Mouse (Mus musculus) frontal cortex, adult 2 months (tissue): ENCODE data around the gene Gm42688. TPM values are rescaled to one million over a fixed set of nuclear protein-coding genes. Genes with fewer than 3 reads are reported as not detected.

Source experiments
- DNase-seq, 2 experiments: peaks; one replicate each; pipeline ENCODE4 v3.0.0; 2022; ENCODE audit warnings: low spot score in 1 of 2; ENCODE audit errors: extremely low spot score in 1 of 2
- polyA plus RNA-seq: library from polyadenylated mRNA; depleted of rRNA; stranded (reverse); fragments of >200 nt; gene quantifications from 2 replicates; pipeline ENCODE4 v1.2.3, GENCODE M21; 2012; rRNA removed

Gm42688 gene
- polyA plus RNA-seq: 8.5 and 11.2 TPM in 2 replicates

DNA sequence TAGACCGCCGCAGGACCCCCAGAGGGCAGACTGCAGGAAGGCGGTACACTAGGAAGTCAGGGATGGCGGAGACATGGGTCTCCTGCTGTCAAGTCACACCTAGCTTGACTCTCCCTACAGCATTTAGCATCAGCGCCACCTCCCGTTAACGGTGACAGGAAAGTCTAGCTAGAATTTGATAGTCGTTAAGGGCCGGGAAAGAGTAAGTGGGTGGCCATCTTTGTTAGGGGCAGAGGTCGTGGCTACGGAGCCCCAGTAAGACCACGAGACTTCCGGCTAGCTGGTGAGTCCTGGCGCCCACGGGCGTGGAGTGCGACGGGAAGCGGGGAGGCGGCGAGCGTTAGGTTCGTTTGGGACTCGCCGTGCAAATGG is at the start of gene Gm42688, which contains the start of gene Ccdc142:
Gene Gm42688 (plus strand): TSS at position 302 of the 372 bp plus-strand sequence.
Gene Ccdc142 (plus strand): TSS at position 286 of the 372 bp plus-strand sequence.
- DNase-seq: peak; percentile 88 to 93

DNA sequence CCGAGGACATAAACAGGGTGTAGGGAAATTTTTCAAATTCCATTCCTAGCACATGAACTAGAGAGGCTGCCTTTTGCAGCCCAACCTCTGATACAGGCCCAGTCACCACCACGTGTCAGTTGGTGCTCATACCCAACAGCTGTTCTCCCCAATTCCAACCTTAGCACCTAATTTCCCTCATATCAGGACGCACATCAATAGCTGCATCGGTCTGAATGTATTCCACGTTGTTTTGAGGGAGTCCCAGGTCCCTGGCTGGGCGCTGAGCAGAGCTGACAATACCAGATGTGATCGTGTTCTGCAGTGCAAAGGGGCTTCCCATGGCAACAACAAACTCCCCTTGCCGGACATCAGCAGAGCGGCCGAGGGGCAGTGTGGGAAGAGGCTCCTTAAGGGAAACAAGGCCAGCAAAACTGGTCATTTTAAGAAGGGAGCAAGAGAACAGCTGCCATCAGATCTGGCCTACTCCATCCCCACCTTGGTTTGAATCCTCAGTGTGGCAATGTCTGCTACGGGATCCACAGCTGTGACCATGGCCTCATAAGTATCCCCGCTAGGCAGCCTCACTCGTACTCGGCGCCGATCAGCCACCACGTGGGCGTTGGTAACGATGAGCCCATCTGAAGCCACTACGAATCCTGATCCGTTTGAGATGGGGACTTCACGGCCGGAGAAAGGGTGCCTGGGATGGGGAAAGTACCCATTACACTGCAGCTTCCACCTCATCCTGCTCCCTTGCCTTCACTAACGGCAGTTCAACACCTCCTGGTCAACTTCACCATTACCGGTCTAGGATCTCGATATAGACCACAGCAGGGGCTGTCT is 48.1 kb upstream of the Gm42688 start:
- DNase-seq: peak in 1 of 2 experiments; percentile 55

DNA sequence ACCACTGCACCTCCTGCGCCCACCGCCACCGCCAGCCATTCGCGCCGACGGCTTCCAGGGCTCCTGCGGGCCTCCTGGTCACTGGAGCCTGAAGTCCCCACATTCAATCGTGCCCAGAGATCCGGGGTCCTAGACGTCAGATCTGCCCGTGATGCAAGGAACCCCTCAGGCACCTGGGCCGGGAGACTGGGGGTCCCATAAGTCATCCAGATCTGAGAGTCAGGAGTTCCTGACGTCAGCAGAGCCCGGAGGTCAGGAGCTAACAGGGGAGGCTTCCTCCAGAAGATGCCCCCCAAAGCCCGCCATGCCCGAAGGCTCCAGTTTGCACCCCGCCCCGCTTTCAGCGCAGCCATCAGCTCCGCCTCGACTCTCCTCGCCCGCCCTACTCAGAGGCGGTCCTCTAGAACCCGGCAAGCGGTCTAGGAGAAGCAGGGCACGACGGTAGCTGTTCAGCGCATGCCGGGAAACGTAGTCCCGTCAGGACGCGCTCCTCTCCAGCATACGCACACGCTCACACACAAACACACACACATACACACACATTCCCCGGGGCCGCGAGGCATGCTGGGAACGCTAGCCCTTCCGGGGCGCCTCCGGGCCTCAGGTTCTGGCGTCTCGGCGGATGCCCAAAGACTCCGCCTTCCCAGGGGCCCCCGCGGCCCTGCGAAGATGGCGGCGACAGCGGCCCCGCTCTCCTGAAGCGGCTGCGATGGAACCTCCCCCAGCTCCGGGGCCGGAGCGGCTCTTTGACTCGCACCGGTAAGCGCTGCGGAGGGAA is 47.2 kb upstream of the Gm42688 start, which contains the start of gene Aup1:
Gene Aup1 (plus strand): TSS at position 448 of the 778 bp plus-strand sequence.
- peak; percentile 96 to 98 for DNase-seq

DNA sequence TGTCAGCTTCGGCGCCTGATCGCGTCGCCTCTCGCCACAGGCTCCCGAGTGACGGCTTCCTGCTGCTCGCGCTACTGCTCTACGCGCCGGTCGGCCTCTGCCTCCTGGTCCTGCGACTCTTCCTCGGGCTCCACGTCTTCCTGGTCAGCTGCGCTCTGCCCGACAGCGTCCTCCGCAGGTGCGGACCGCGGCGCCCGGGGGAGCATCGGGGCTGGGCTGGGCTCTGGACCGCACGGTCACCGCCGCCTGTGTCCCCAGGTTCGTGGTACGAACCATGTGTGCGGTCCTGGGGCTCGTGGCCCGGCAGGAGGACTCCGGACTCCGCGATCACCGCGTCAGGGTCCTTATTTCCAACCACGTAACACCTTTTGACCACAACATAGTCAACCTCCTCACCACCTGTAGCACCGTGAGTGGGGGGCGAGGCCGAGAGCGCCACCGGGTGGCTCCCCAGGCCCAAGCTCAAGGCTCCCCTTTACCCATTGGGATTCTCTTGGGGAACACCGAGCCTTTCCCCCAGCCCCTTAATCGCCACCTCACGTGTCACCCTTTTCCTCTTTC is 46.5 kb upstream of the Gm42688 start, which contains the start of gene Htra2:
Gene Htra2 (minus strand): TSS at position 403 of the 561 bp plus-strand sequence.
- DNase-seq: peak in 1 of 2 experiments; percentile 36

DNA sequence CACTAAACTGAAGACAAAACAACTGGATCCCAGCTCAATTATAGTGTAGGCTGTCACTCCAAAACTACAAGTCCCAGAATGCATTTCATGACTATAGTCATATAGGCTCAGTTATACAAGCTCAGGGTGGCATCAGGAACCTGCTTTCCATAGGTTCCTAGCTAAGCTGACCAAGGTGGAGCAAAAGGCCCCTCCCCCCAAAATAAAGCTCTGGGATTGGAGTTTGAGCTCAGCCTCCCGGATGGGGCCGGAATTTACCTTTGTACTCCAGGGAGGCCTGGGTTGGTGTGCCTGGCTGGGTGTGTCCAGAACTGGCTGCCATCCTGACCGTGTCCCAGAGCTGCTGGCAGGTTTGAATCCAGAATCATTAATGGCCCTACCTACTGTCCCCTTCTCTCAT is 43.6 kb upstream of the Gm42688 start, which contains the start of gene Dqx1:
Gene Dqx1 (plus strand): TSS at position 55 of the 400 bp plus-strand sequence.
- DNase-seq: peak; percentile 43 to 50

DNA sequence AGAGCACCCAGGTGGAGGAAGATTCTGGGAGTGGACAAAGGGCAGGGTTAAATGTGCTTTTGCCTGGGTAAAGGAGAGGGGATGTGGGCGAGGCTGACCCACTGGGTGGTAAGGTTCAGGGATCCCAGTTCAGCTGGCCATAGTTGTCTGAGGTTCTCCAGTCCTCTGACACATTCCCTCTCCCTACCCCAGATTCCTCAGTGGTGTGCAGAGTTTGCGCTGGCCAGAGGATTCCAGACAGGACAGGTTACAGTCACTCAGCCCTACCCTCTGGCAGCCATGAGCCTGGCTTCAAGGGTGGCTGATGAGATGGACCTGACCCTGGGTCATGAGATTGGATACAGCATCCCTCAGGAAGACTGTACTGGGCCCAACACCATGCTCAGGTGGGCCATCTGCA is 42.7 kb upstream of the Gm42688 start:
- no peak for DNase-seq

DNA sequence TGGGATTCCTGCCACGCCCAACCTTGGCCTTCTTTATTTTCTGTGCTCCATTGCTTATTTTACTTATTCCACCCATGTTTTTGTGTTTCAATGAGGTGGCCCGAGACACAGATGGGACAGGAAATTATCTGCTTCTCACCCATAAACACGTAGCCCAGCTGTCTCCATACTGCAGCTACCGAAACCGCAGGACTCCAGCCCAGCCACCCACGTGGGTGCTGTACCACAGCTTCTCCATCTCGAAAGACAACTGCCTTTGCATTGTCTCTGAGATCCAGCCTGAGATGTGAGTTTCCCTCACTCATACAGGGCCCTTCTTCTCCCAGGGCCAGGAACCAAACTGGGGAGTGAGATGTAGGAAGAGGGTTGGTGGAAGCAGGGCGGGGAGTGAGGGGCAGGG is 35.4 kb upstream of the Gm42688 start:
- DNase-seq: no peak

DNA sequence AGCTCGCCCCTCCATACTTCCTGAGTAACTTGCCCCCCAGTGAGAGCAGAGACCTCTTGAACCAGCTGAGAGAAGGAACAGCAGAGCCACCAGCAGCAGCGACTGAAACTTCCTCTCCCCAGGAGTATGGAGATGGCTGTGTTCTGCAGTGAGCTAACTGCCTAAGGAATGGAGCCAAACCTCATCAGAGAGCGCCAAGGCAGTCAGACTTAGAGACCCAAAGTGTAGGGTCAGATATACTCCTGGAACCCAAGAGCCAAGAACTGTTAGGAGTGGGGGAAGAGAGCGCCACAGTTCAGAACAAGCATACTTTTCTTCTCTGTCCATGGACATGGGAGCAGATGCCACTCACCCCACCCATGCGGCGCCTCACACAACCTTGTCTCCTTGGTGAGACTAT is 35.0 kb upstream of the Gm42688 start:
- no peak for DNase-seq

DNA sequence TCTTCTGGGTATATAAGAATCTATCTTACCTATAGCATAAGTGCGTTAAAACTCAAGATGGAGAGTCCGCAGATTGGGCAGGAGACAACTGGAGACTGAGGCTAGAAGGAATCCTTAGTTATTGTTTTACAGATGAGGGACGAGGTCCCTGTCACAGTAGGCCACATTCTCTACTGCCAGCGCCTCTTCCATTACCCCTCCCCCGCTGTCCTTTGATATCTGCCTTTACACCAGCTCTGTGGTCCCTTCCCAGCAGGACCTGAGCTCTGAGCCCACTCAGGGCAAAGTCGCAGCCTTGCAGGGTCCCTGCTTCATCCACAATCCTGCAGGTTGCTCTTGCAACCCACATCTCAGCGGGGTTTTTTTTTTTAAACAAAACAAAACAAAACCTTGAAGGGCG is 33.2 kb upstream of the Gm42688 start:
- no peak for DNase-seq

DNA sequence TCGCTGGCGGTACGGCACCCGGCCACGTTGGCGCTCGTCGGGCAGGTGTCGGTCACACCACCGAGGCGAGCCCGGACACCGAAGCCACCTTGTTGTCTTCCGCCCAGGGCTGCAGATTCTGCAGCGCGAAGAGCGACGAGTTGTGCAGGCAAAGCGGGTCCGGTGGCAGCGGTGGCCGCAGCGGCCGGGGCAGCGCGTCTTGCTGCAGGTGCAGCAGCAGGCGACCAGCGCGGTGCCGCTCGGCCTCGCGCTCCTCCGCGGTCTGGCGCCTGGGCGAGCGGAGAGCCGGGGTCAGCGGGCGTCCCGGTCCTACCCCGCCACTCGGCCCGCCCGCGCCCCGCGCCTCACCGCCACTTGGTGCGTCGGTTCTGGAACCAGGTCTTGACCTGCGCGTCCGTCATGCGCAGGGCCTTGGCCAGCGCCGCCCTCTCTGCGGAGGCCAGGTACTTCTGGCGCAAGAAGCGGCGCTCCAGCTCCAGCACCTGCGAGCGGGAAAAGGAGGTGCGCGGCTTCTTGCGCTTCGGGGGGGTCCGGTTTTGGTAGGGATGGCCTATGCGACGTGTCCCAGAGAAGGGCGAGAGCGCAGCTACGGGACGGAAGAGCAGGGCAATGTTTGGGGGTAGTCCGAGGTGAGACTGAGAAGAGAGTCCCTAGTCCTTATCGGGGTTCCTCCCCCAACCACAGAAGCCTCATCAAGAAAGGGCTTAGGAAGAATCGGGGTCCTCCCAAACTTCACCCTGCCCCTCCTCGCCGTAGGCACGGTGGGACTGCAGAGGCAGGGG is 32.5 kb upstream of the Gm42688 start:
- DNase-seq: no peak

DNA sequence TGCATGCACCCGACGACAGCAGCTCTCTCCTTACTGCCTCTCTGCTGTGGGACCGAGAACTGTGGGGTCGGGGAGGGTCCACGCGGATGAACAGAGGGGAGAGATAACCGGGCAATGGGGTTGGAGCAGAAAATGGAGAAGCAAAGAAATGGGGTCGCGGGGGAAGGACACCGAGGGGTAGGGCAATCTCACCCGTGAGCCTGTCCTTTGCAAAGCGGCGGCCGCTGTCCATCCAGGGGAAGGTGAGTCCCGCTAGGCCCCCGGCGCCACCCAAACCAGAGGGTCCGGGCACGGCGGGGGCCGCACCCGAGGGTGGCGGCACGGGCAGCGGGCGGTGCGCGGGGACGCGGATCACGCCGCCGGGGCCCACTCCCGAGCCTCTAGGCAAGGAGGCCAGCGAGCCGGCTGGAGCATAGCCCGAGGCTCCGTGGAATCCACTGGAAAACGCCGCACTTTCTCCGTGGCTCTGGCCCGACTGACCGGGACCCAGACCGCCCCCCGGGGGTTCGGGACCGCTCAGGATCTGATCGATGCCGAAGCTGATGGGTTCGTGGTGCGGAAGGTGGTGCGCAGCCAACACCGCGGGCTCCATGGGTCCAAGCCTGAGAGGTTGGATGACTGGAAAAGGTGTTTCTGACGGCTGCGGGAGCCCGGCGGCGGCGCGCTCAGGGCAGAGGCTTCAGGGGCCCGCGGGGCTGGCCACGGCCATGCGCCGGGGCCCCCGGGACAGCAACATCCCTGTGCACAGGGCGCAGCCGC is 31.8 kb upstream of the Gm42688 start:
- no peak for DNase-seq

DNA sequence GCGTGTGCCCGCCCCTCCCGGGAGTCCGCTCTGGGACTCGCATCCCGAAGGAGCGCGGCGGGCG is 31.3 kb upstream of the Gm42688 start, which contains the start of gene Tlx2:
Gene Tlx2 (minus strand): TSS at position 47 of the 64 bp plus-strand sequence.
- DNase-seq: no peak

DNA sequence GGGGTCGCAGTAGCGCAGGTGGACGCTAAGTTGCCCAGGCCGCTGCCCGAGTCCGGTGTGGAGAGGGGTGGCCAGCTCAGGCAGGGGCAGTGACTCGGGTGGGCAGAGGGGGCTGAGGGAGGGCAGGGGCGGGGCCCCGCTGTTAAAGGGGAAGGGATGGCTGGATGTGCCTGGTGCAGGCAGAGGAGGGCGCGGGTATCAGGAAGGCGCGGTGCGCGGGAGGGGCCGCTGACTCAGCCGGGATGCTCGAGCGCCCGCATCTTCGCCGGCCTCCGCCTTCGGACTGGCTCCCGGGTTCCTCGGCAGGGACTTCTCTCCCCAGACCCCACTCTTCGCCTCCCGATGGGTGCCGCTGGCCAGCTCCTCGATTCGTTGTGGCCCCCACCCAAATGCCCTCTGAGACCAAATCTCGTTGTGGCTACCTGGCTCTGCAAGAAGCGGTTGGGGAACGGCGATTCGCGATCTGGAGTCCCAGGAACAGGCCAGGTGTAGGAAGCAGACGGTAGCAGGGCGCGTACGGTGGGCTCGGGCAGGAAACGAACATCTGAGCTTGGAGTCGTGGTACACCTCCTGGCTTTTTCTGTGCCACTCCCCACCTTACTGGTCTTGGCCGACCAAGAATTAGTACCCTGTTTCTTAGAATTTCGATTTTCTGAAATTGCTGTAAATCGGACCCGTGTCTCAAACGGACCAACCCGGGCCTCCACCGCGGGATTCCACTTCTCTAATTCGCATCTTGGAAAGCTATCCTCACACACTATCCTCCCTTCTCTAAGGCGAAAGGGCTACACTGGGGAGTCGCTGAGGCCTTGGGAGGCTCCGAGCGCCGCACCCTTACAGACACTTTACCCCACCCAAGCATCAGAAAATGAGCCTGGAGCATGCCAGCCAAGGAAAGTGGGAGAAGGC is 30.9 kb upstream of the Gm42688 start:
- DNase-seq: no peak

DNA sequence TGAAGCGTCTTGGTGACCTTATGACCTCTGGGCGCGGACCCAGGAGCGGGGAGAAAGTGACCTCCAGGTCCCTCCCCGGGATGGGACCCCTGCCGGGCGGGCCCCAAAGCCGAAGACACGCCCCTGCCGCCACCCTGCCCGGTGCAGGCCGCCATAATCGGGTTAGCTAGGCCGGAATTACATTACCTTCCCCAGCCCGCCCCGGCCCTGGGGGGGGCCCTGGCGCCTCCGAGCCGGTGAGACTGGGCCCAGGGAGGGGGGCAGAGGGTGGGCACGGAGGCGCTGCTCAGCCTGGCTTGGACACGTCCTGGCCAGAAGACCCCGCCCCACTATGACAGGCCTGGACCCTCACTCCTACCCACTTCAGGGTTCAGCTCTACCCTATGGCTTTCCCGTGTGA is 30.2 kb upstream of the Gm42688 start:
- no peak for DNase-seq

DNA sequence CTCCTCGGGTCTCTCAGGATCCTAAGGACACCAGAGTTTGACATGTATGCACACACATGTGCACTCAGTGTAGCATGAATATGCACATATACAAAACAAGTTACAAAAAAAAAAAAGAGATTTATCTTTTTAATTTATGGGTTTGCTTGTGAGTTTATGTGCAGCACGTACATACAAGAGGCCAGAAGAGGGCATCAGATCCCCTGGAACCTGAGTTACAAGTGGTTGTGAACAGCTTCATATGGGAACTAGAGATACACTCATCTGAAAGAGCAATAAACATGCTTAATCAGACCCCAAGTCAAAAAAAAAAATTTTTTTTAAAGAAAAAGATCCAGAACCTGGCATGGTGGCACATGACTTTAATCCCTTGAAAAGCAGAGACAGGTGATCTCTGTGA is 26.4 kb upstream of the Gm42688 start:
- DNase-seq: no peak

DNA sequence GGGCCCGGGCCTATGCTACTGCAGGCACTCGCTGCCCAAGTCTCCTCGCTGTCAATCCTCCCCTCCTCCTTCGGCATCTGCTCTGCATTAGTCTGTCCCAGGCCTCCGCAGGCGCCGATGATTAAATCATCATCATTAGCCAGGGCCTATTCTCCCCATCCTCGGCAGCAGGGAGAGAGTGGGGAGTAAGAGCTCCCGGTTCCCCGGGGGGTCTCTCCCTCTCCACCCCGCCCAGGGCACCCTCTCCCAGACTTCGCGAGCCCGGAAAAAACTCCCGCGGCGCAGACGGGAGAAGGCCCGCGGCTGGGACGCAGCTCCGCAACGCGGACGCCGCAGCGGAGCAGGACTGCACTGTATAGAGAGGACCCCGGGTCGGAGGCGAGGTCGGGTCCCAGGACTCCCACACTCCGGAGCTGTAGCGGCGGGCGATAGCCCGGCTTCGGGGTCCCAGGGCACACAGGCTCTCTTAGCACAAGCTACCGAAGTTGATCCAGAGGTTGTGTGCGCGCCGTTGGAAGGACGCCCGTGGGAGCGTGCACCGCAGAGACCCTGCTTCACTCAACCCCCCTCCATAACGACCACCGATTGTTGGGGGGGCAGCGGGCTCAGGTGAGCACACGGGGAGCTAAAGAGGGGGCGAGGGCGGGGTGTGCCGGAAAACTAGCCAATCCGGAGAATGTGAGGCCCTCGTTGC is 23.6 kb upstream of the Gm42688 start, which contains the start of gene Pcgf1:
Gene Pcgf1 (plus strand): TSS at position 240 of the 694 bp plus-strand sequence.
- DNase-seq: peak in 1 of 2 experiments; percentile 42

DNA sequence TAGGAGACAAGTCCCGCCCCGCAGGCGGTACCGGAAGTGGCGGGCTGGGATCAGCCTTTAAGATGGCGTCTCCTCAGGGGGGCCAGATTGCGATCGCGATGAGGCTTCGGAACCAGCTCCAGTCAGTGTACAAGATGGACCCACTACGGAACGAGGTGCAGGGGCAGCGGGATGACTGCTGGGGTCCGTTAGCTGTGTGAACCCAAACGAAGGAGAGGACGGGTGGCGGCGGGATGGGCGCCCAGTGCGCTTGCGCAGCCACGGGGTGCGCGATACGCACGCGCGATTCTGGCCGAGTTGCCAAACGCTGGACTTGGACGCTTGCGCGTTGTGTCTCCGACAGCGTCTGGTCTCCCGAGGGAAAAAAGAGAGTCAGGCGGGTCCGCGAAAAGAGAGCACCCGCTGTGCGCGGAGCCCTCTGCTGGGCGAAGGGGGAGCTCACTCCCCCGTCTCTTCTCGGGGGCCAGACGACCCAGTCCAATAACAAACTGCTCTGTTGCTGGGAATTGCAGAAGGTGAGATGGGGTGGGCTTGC is 23.0 kb upstream of the Gm42688 start:
- peak; percentile 96 to 100 for DNase-seq

DNA sequence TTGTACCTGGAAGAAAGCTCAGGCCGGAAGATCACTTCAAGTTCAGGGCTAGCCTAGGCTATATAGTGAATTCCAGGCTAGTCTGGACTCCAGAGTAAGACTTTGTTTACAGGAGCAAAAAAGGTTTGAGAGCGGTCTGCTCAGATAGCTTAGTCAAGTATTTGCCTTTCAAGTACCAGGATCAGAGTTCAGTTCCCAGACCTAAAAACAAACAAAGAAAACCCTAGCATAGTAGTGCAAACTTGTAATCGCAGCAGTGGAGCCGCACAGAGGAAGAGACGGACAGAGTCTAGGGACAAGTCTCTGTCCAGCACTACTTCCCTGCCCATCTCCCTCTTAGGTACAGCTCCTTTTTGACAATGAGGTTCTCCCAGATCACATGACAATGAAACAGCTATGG is 21.2 kb upstream of the Gm42688 start:
- DNase-seq: no peak
